Mouse (Mus musculus) midbrain, embryonic 13.5 days (tissue): ENCODE results near the gene Klhl10. TPM values are rescaled to one million over a fixed set of nuclear protein-coding genes. Genes with fewer than 3 reads are reported as not detected.

ENCODE experiments used
- ATAC-seq: fragments of 200-750 bp; cut with Nextera tagmentation; 2 replicates; pipeline ENCODE4 v1.8.0; 2017; ENCODE audit warnings: mild to moderate bottlenecking, moderate TSS enrichment, moderate library complexity
- H3K27ac ChIP-seq: fragments of 300-500 bp; sonication (generic); 2 replicates; pipeline ENCODE4 v1.5.1; 2015; ENCODE audit warnings: inconsistent platforms, mild to moderate bottlenecking, moderate library complexity
- H3K27me3 ChIP-seq: fragments of 300-500 bp; sonication (generic); 2 replicates; pipeline ENCODE4 v1.6.1; 2015; ENCODE audit warnings: mild to moderate bottlenecking, inconsistent platforms
- H3K36me3 ChIP-seq: fragments of 300-500 bp; sonication (generic); 2 replicates; pipeline ENCODE4 v1.6.1; 2015; ENCODE audit warnings: mild to moderate bottlenecking, inconsistent platforms
- H3K4me1 ChIP-seq: fragments of 300-500 bp; sonication (generic); replicated peaks from 2 replicates; pipeline ENCODE4 v1.6.1; 2015; ENCODE audit warnings: inconsistent platforms
- H3K4me2 ChIP-seq: fragments of 300-500 bp; sonication (generic); replicated peaks from 2 replicates; pipeline ENCODE4 v1.6.1; 2015; ENCODE audit warnings: moderate library complexity, mild to moderate bottlenecking, inconsistent platforms
- H3K4me3 ChIP-seq: fragments of 300-500 bp; sonication (generic); replicated peaks from 2 replicates; pipeline ENCODE4 v1.5.1; 2015; ENCODE audit warnings: mild to moderate bottlenecking, inconsistent platforms
- H3K9ac ChIP-seq: fragments of 300-500 bp; sonication (generic); replicated peaks from 2 replicates; pipeline ENCODE4 v1.6.1; 2015; ENCODE audit warnings: mild to moderate bottlenecking, inconsistent platforms
- H3K9me3 ChIP-seq: fragments of 300-500 bp; sonication (generic); 2 replicates; pipeline ENCODE4 v1.6.1; 2016; ENCODE audit warnings: mild to moderate bottlenecking, inconsistent platforms
- WGBS: fragments of 180-500 bp; shearing (Covaris S2); methylation state at CpG from one replicate; pipeline ENCODE4 v1.1.7; 2015; 5-methylcytosine and 5-hydroxymethylcytosine counted together
- polyA plus RNA-seq: library from polyadenylated mRNA; unstranded; fragments of >200 nt; fragmentation: Nextera tagmentation; extraction: Ambion mirVana; gene quantifications from 2 replicates; pipeline ENCODE4 v1.2.1, GENCODE M21; 2015

Gene Klhl10
- 0.85 and 1.2 TPM in 2 replicates for polyA plus RNA-seq

- Histone ChIP-seq H3K27me3 (no peaks in the 10 kb centered on the region), H3K9me3 (no peaks in the 10 kb centered on the region), H3K27ac (peak within 1 kb of the TSS; percentile 51), H3K4me2 (peak within 1 kb of the TSS; percentile 61), H3K4me3 (peak within 1 kb of the TSS; percentile 69), H3K36me3 (peaks cover 7% of the 10 kb centered on the region), H3K4me1 (peaks cover 18% of the 10 kb centered on the region), H3K9ac (peak within 1 kb of the TSS; percentile 85)
- ATAC-seq: no peak
- WGBS: 84% methylated on average over 8 of the region's 8 CpGs
Observed at GRCm38 (mm10) chr11:100441797-100442196, at the start of gene Klhl10, which contains the start of gene Nt5c3b. Gene Klhl10, plus strand, starts transcription at chr11:100441917. Gene Nt5c3b, minus strand, starts transcription at chr11:100441808.

GRCm38 (mm10) chr11:100392958-100393357, 48.8 kb upstream of the Klhl10 start:
- peaks cover 49% of the 10 kb centered on the region for H3K4me1 ChIP-seq
- ATAC-seq: no peak
- no peak overlapping the region for H3K27ac ChIP-seq
- no peak overlapping the region for H3K4me2 ChIP-seq
- H3K36me3 ChIP-seq: no peaks in the 10 kb centered on the region
- H3K4me3 ChIP-seq: no peak overlapping the region
- H3K9ac ChIP-seq: no peak overlapping the region
- peaks cover 21% of the 10 kb centered on the region for H3K27me3 ChIP-seq
- H3K9me3 ChIP-seq: no peaks in the 10 kb centered on the region
- 79% methylated on average over 5 of the region's 5 CpGs for WGBS

- Histone ChIP-seq H3K27me3 (peaks cover 21% of the 10 kb centered on the region), H3K9ac (no peak overlapping the region), H3K4me2 (no peak overlapping the region), H3K27ac (no peak overlapping the region), H3K4me3 (no peak overlapping the region), H3K4me1 (peaks cover 42% of the 10 kb centered on the region), H3K36me3 (no peaks in the 10 kb centered on the region), H3K9me3 (no peaks in the 10 kb centered on the region)
- ATAC-seq: no peak
- 82% methylated on average over 7 of the region's 7 CpGs for WGBS
Observed at GRCm38 (mm10) chr11:100393733-100394132, 48.0 kb upstream of the Klhl10 start.

GRCm38 (mm10) chr11:100394353-100395074, 47.2 kb upstream of the Klhl10 start:
- Histone ChIP-seq H3K27ac (no peak overlapping the region), H3K4me3 (no peak overlapping the region), H3K4me2 (peak overlapping the region; percentile 65; the same call in 1 of the 2 replicates), H3K4me1 (peaks cover 42% of the 10 kb centered on the region), H3K36me3 (no peaks in the 10 kb centered on the region), H3K9me3 (no peaks in the 10 kb centered on the region), H3K9ac (no peak overlapping the region), H3K27me3 (peaks cover 21% of the 10 kb centered on the region)
- ATAC-seq: no peak
- WGBS: 83% methylated on average over 5 of the region's 5 CpGs

GRCm38 (mm10) chr11:100395200-100395599, 46.5 kb upstream of the Klhl10 start:
- Histone ChIP-seq H3K36me3 (no peaks in the 10 kb centered on the region), H3K4me1 (peaks cover 36% of the 10 kb centered on the region), H3K4me2 (peak overlapping the region; percentile 65), H3K27me3 (peaks cover 21% of the 10 kb centered on the region), H3K9me3 (no peaks in the 10 kb centered on the region), H3K9ac (no peak overlapping the region; the same call in 1 of the 2 replicates), H3K27ac (no peak overlapping the region), H3K4me3 (peak overlapping the region; percentile 77)
- 44% methylated on average over 11 of the region's 11 CpGs for WGBS
- no peak for ATAC-seq

- H3K4me2 ChIP-seq: peak overlapping the region; percentile 65
- H3K27ac ChIP-seq: no peak overlapping the region
- peak overlapping the region; percentile 77 for H3K4me3 ChIP-seq
- no peaks in the 10 kb centered on the region for H3K36me3 ChIP-seq
- H3K4me1 ChIP-seq: peaks cover 27% of the 10 kb centered on the region
- ATAC-seq: no peak
- WGBS: 28% methylated on average over 17 of the region's 17 CpGs
- H3K9ac ChIP-seq: peak overlapping the region; percentile 79
- no peaks in the 10 kb centered on the region for H3K9me3 ChIP-seq
- H3K27me3 ChIP-seq: peaks cover 21% of the 10 kb centered on the region
Observed at GRCm38 (mm10) chr11:100395861-100396631, 45.7 kb upstream of the Klhl10 start.

- Histone ChIP-seq H3K36me3 (no peaks in the 10 kb centered on the region), H3K27ac (peak overlapping the region; percentile 75), H3K9me3 (no peaks in the 10 kb centered on the region), H3K4me1 (peaks cover 23% of the 10 kb centered on the region), H3K4me2 (peak overlapping the region; percentile 65), H3K4me3 (peak overlapping the region; percentile 77), H3K27me3 (peaks cover 21% of the 10 kb centered on the region), H3K9ac (peak overlapping the region; percentile 79)
- 3% methylated on average over 32 of the region's 42 CpGs for WGBS
- peak; percentile 43 for ATAC-seq
Observed at GRCm38 (mm10) chr11:100396886-100397599, 44.7 kb upstream of the Klhl10 start.

- under 1% methylated on average over 37 of the region's 37 CpGs for WGBS
- Histone ChIP-seq H3K9ac (peak within 1 kb of the TSS; percentile 79), H3K27me3 (peaks cover 21% of the 10 kb centered on the region), H3K4me3 (peak within 1 kb of the TSS; percentile 77), H3K4me1 (peaks cover 26% of the 10 kb centered on the region), H3K36me3 (no peaks in the 10 kb centered on the region), H3K27ac (peak within 1 kb of the TSS; percentile 75), H3K9me3 (no peaks in the 10 kb centered on the region), H3K4me2 (peak within 1 kb of the TSS; percentile 65)
- peak; percentile 99 for ATAC-seq
Observed at GRCm38 (mm10) chr11:100397600-100398389, 43.9 kb upstream of the Klhl10 start, which contains the start of gene Jup. Gene Jup, minus strand, starts transcription at chr11:100397763.

- Histone ChIP-seq H3K36me3 (no peaks in the 10 kb centered on the region), H3K9ac (no peak overlapping the region), H3K4me3 (no peak overlapping the region), H3K27me3 (peaks cover 21% of the 10 kb centered on the region), H3K4me1 (peaks cover 27% of the 10 kb centered on the region), H3K27ac (no peak overlapping the region), H3K9me3 (no peaks in the 10 kb centered on the region), H3K4me2 (no peak overlapping the region)
- WGBS: 94% methylated on average over 7 of the region's 7 CpGs
- no peak for ATAC-seq
Observed at GRCm38 (mm10) chr11:100398517-100398916, 43.2 kb upstream of the Klhl10 start.

- Histone ChIP-seq H3K27ac (no peak overlapping the region), H3K4me1 (peaks cover 30% of the 10 kb centered on the region), H3K9me3 (no peaks in the 10 kb centered on the region), H3K4me3 (no peak overlapping the region), H3K27me3 (peaks cover 21% of the 10 kb centered on the region), H3K4me2 (no peak overlapping the region), H3K9ac (no peak overlapping the region), H3K36me3 (no peaks in the 10 kb centered on the region)
- WGBS: 82% methylated on average over 9 of the region's 9 CpGs
- no peak for ATAC-seq
Observed at GRCm38 (mm10) chr11:100399320-100399719, 42.4 kb upstream of the Klhl10 start.
